8 mouse cellular contexts compared by ENCODE assay signal in the genomic region with DNA sequence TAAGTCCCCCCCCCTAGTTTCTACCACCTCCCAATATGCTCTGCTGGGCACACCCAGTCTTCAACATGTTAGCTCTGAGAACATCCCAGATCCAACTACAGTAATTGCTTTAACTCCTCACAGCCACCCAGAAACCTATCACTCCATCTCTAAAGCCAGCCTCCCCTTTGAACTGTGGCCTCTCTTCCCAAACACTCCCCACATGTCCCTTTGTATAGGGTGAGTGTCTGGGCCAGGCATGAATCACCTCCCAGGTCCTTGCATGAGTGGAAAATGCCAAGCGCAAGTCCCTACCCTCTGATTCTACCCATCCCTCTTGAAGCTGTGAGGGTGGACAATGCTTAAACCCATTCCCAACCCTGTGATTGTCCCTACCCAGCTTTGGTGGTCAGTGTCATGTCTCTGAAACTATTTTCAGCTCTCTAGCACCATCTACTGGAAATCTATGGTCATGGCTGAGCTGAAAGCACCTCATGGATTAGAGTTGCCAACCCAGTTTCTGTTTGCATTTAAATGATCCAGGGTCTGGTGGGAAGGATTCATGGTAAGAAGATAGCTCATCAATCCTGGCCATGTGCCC.
A peak's percentile ranks its signal among the peaks of the same experiment; 100 is the strongest.
DNase-seq lines count a peak whose midpoint lies in the region; ATAC-seq and TF ChIP-seq lines count a peak whose summit lies in the region.

No protein-coding gene starts in this region.

- no peaks in the 10 kb centered on the region for H3K36me3 ChIP-seq in ES-E14 (ENCODE audit: control insufficient read depth, insufficient read depth, low read length, poor library complexity, severe bottlenecking)
- H3K36me3 ChIP-seq in hindbrain, embryonic 11.5 days (ENCODE audit: control insufficient read depth, insufficient read depth, low read length): no peaks in the 10 kb centered on the region
- H3K36me3 ChIP-seq in midbrain, embryonic 12.5 days: no peaks in the 10 kb centered on the region

- H3K9me3 ChIP-seq in ES-E14 (ENCODE audit: control insufficient read depth, insufficient read depth, low read depth, low read length): no peaks in the 10 kb centered on the region
- H3K9me3 ChIP-seq in hindbrain, embryonic 11.5 days (ENCODE audit: control insufficient read depth, low read length): no peaks in the 10 kb centered on the region
- H3K9me3 ChIP-seq in midbrain, embryonic 12.5 days: no peaks in the 10 kb centered on the region

- H3K27me3 ChIP-seq in hindbrain, embryonic 11.5 days (ENCODE audit: control insufficient read depth, insufficient read depth, low read length): no peaks in the 10 kb centered on the region
- H3K27me3 ChIP-seq in midbrain, embryonic 12.5 days: no peaks in the 10 kb centered on the region

- ATAC-seq in hindbrain, embryonic 11.5 days (ENCODE audit: low FRiP score): peak; percentile 78
- ATAC-seq in midbrain, embryonic 12.5 days (ENCODE audit: low FRiP score, low read depth): peak; percentile 83

- DNase-seq in adrenal gland, postnatal 10 days: peak; percentile 39
- DNase-seq in adrenal gland, adult 8-10 months: no peak
- DNase-seq in ES-E14 (ENCODE audit: low read depth, low spot score): peak; percentile 40
- DNase-seq in embryo, embryonic 11 days: peak; percentile 82
- peak; percentile 81 for DNase-seq in hindbrain, embryonic 11.5 days (ENCODE audit: low spot score)
- DNase-seq in left cerebral cortex, adult 18-20 months (ENCODE audit: low spot score in 2 of 2): peak; percentile 27 to 46
- peak; percentile 7 for DNase-seq in thymus, postnatal 25 days

- H3K9ac ChIP-seq in ES-E14 (ENCODE audit: insufficient read depth, low read depth, low read length, poor library complexity, severe bottlenecking): no peak overlapping the region
- no peak overlapping the region for H3K9ac ChIP-seq in hindbrain, embryonic 11.5 days (ENCODE audit: low read depth, low read length)
- no peak overlapping the region for H3K9ac ChIP-seq in midbrain, embryonic 12.5 days (replicated peaks)

- 78% methylated on average over 1 of the region's 1 CpGs for WGBS in hindbrain, embryonic 11.5 days
- 75% methylated on average over 1 of the region's 1 CpGs for WGBS in midbrain, embryonic 12.5 days

- H3K4me3 ChIP-seq in ES-E14 (ENCODE audit: insufficient read depth in 1 of 2, low read depth in 1 of 2, low read length in 2 of 2, poor library complexity in 1 of 2, severe bottlenecking in 1 of 2): no peak overlapping the region
- H3K4me3 ChIP-seq in hindbrain, embryonic 11.5 days (ENCODE audit: low read depth, low read length): no peak overlapping the region
- H3K4me3 ChIP-seq in midbrain, embryonic 12.5 days: no peak overlapping the region

- in situ Hi-C loops in ES-E14 (cut with MboI; ENCODE audit: low sequenced_read_pairs in 2 of 2, unreplicated experiment in 2 of 2): no loop called here

- no peak overlapping the region for H3K4me2 ChIP-seq in hindbrain, embryonic 11.5 days (replicated peaks; ENCODE audit: low read depth, low read length)
- H3K4me2 ChIP-seq in midbrain, embryonic 12.5 days (replicated peaks): no peak overlapping the region

- H3K4me1 ChIP-seq in ES-E14 (ENCODE audit: control insufficient read depth in 2 of 2, insufficient read depth in 2 of 2, low read length in 2 of 2, poor library complexity in 1 of 2): no peaks in the 10 kb centered on the region
- no peaks in the 10 kb centered on the region for H3K4me1 ChIP-seq in hindbrain, embryonic 11.5 days (replicated peaks; ENCODE audit: control insufficient read depth, insufficient read depth, low read length)
- H3K4me1 ChIP-seq in midbrain, embryonic 12.5 days: no peaks in the 10 kb centered on the region

- H3K27ac ChIP-seq in ES-E14 (ENCODE audit: insufficient read depth, low read depth, low read length, poor library complexity, severe bottlenecking): no peak overlapping the region
- no peak overlapping the region for H3K27ac ChIP-seq in hindbrain, embryonic 11.5 days (ENCODE audit: low read depth, low read length)
- H3K27ac ChIP-seq in midbrain, embryonic 12.5 days (replicated peaks): no peak overlapping the region

TF ChIP-seq in ES-E14, 5 proteins besides CTCF, POLR2A, EP300 and RAD21:
- TF ChIP-seq CHD2 (IDR thresholded peaks at IDR 0.05; ENCODE audit: low read depth, low read length) (no peak), HCFC1 (IDR thresholded peaks at IDR 0.05; ENCODE audit: borderline replicate concordance, insufficient read depth, low read length) (no peak), ZC3H11A (IDR thresholded peaks at IDR 0.05; ENCODE audit: borderline replicate concordance, low read depth, low read length) (peak; percentile 53; the same call in 1 of the 2 replicates)
TF ChIP-seq in ES-E14: peak in this region for 1.
